Mouse (Mus musculus) forebrain, embryonic 11.5 days (tissue): ENCODE results near the gene Kdm4b. TPM values are rescaled to one million over a fixed set of nuclear protein-coding genes. Genes with fewer than 3 reads are reported as not detected.

Experiments used
- ATAC-seq: fragments of 200-750 bp; cut with Nextera tagmentation; replicated peaks from 2 replicates; pipeline ENCODE4 v1.8.0; 2017; ENCODE audit warnings: moderate TSS enrichment; ENCODE audit not compliant: low FRiP score
- DNase-seq: peaks from one replicate; pipeline ENCODE4 v3.0.0-alpha.2; 2017; ENCODE audit warnings: low spot score
- H3K27ac ChIP-seq: fragments of 300-500 bp; sonication (generic); 2 replicates; pipeline ENCODE4 v1.5.1; 2014; ENCODE audit warnings: low read depth, low read length
- H3K27me3 ChIP-seq: fragments of 300-500 bp; sonication (generic); 2 replicates; pipeline ENCODE4 v1.6.1; 2014; ENCODE audit warnings: mild to moderate bottlenecking, low read length, mixed read lengths; ENCODE audit not compliant: control insufficient read depth, insufficient read depth
- H3K36me3 ChIP-seq: fragments of 300-500 bp; sonication (generic); 2 replicates; pipeline ENCODE4 v1.6.1; 2014; ENCODE audit warnings: mild to moderate bottlenecking, low read length, moderate library complexity, mixed read lengths; ENCODE audit not compliant: control insufficient read depth, insufficient read depth
- H3K4me1 ChIP-seq: fragments of 300-500 bp; sonication (generic); replicated peaks from 2 replicates; pipeline ENCODE4 v1.6.1; 2014; ENCODE audit warnings: low read length, mixed read lengths; ENCODE audit not compliant: control insufficient read depth, insufficient read depth
- H3K4me2 ChIP-seq: fragments of 300-500 bp; sonication (generic); 2 replicates; pipeline ENCODE4 v1.6.1; 2014; ENCODE audit warnings: low read depth, mild to moderate bottlenecking, low read length, moderate library complexity, mixed read lengths; ENCODE audit not compliant: severe bottlenecking
- H3K4me3 ChIP-seq: fragments of 300-500 bp; sonication (generic); 2 replicates; pipeline ENCODE4 v1.5.1; 2014; ENCODE audit warnings: low read depth, low read length
- H3K9ac ChIP-seq: fragments of 300-500 bp; sonication (generic); 2 replicates; pipeline ENCODE4 v1.6.1; 2014; ENCODE audit warnings: low read length
- H3K9me3 ChIP-seq: fragments of 300-500 bp; sonication (generic); 2 replicates; pipeline ENCODE4 v1.6.1; 2016; ENCODE audit warnings: low read length, mixed read lengths; ENCODE audit not compliant: control insufficient read depth
- WGBS: fragments of 180-500 bp; shearing (Covaris S2); extraction: QIAGEN DNeasy Blood & Tissue Kit; methylation state at CpG from one replicate; pipeline ENCODE4 v1.1.7; 2014; 5-methylcytosine and 5-hydroxymethylcytosine counted together
- polyA plus RNA-seq: library from polyadenylated mRNA; unstranded; fragments of >200 nt; fragmentation: Nextera tagmentation; extraction: Ambion mirVana; gene quantifications from 2 replicates; pipeline ENCODE4 v1.2.1, GENCODE M21; 2014

Gene Kdm4b
- polyA plus RNA-seq, 1 experiment from 2014 or later, result 52.1 TPM

GRCm38 (mm10) chr17:56303847-56304586 is 21.8 kb upstream of the Kdm4b start:
- Histone ChIP-seq H3K36me3 (peaks cover 4% of the 10 kb centered on the region; the same call in 1 of the 2 replicates), H3K27ac (peak overlapping the region; percentile 94), H3K9ac (peak overlapping the region; percentile 92), H3K4me2 (peak overlapping the region; percentile 97), H3K27me3 (no peaks in the 10 kb centered on the region), H3K9me3 (no peaks in the 10 kb centered on the region), H3K4me3 (peak overlapping the region; percentile 88), H3K4me1 (peaks cover 25% of the 10 kb centered on the region)
- DNase-seq (peak; percentile 98), ATAC-seq (peak; percentile 91)
- WGBS, result under 1% methylated on average over 67 of the region's 68 CpGs

DNA sequence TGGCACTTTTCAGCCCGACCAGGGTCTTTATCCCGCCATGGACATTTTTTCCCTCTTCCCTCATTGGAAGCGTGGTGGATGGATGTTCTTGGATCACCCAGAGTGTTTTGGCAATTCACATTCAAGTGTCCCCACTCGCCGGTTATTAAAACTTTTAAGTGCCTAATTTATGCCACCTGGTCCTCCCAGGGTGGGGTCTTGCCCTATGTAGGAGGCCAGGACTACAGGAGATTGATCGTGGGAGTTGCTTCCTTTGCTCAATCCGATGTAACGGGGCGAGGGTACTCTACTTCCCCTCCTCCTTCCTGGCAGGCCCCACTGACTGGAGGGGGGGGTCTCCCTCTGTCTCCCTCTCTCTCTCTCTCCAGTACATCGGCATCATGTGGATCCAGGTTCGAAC is 21.1 kb upstream of the Kdm4b start:
- Histone ChIP-seq H3K4me2 (peak overlapping the region; percentile 97), H3K36me3 (peaks cover 4% of the 10 kb centered on the region; the same call in 1 of the 2 replicates), H3K4me3 (peak overlapping the region; percentile 88), H3K27ac (no peak overlapping the region), H3K9ac (peak overlapping the region; percentile 92), H3K4me1 (peaks cover 25% of the 10 kb centered on the region), H3K9me3 (no peaks in the 10 kb centered on the region), H3K27me3 (no peaks in the 10 kb centered on the region)
- WGBS, result 19% methylated on average over 11 of the region's 11 CpGs
- ATAC-seq, result no peak
- DNase-seq, result no peak

DNA sequence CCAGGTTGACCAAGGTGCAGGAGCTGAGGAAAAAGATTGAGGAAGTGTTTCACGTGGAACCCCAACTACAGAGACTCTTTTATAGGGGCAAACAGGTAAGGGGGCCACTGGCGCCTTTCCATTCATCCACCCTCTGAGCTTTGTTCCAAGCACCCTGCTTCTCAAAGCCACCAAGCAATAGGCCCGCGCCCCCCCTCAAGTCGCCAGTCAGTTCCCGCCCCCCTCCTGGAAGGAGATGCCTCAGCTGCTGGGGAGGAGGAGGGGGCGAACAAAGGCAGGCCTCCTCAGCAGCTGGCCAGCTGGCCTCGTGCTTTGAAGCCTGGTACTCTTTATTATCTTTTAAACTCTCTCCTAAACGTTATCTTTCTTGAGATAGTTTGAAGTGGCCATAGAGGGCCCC is 20.7 kb upstream of the Kdm4b start:
- DNase-seq, result no peak
- no peak for ATAC-seq
- no peaks in the 10 kb centered on the region for H3K27me3 ChIP-seq
- peaks cover 25% of the 10 kb centered on the region for H3K4me1 ChIP-seq
- H3K4me2 ChIP-seq, result peak overlapping the region; percentile 97
- H3K36me3 ChIP-seq, result peaks cover 4% of the 10 kb centered on the region; the same call in 1 of the 2 replicates
- H3K9ac ChIP-seq, result peak overlapping the region; percentile 92
- WGBS, result 42% methylated on average over 9 of the region's 9 CpGs
- H3K4me3 ChIP-seq, result peak overlapping the region; percentile 88
- no peak overlapping the region for H3K27ac ChIP-seq
- H3K9me3 ChIP-seq, result no peaks in the 10 kb centered on the region

DNA sequence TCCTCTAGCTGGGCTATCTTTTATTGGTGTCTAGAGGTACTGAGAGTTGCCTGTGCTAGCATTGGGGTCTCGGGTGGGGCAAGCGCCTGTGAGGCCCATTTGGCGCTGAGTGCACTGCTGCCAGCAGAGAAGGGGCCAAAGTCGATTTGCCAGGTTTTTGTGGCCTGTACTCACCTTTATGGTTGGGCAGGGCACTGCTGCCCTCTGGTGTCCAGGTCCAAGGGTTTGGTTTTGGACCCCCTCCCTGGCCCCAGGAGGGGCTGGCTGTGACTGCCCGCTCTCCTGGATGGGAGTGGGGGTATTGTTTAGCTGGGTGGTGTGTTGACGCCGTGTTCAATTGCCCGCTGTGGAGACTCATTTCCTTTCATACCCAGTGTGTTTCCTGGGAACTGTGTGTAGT is 20.0 kb upstream of the Kdm4b start:
- H3K9me3 ChIP-seq, result no peaks in the 10 kb centered on the region
- DNase-seq, result no peak
- H3K4me1 ChIP-seq, result peaks cover 25% of the 10 kb centered on the region
- H3K27me3 ChIP-seq, result no peaks in the 10 kb centered on the region
- H3K27ac ChIP-seq, result no peak overlapping the region
- H3K4me2 ChIP-seq, result peak overlapping the region; percentile 97
- 69% methylated on average over 8 of the region's 8 CpGs for WGBS
- ATAC-seq, result no peak
- H3K36me3 ChIP-seq, result peaks cover 4% of the 10 kb centered on the region; the same call in 1 of the 2 replicates
- H3K4me3 ChIP-seq, result peak overlapping the region; percentile 88
- peak overlapping the region; percentile 92 for H3K9ac ChIP-seq

- no peak overlapping the region for H3K4me2 ChIP-seq
- no peak overlapping the region for H3K27ac ChIP-seq
- peaks cover 4% of the 10 kb centered on the region; the same call in 1 of the 2 replicates for H3K36me3 ChIP-seq
- peaks cover 17% of the 10 kb centered on the region for H3K4me1 ChIP-seq
- no peaks in the 10 kb centered on the region for H3K9me3 ChIP-seq
- no peak for DNase-seq
- no peak overlapping the region for H3K9ac ChIP-seq
- H3K4me3 ChIP-seq, result no peak overlapping the region
- H3K27me3 ChIP-seq, result no peaks in the 10 kb centered on the region
- ATAC-seq, result no peak
- WGBS, result 91% methylated on average over 6 of the region's 6 CpGs
Observed at GRCm38 (mm10) chr17:56308088-56308487, 17.8 kb upstream of the Kdm4b start.

GRCm38 (mm10) chr17:56309191-56309945 is 16.5 kb upstream of the Kdm4b start:
- Histone ChIP-seq H3K36me3 (peaks cover 4% of the 10 kb centered on the region; the same call in 1 of the 2 replicates), H3K4me2 (no peak overlapping the region), H3K27me3 (no peaks in the 10 kb centered on the region), H3K9me3 (no peaks in the 10 kb centered on the region), H3K27ac (no peak overlapping the region), H3K4me3 (no peak overlapping the region), H3K9ac (no peak overlapping the region), H3K4me1 (peaks cover 17% of the 10 kb centered on the region)
- ATAC-seq (no peak), DNase-seq (no peak)
- WGBS, result 89% methylated on average over 15 of the region's 15 CpGs

DNA sequence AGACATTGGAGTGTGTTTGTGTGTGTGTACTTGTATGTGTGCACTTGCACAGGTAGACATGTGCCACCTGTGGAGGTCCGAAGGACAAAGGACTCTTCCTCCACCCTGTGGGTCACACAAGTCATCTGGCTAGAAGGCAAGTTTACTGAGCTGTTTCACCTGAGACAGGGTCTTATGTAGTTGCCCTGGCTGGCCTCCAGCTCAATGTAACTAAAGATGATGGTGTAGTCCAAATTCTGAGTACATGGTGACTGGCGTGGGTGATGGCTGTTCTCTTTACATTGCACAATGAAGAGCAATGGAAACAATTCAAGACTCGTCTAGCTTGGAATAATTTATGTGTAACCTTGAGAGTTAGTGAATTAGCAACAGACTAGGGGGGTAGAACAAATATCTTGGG is 1.4 kb upstream of the Kdm4b start:
- Histone ChIP-seq H3K4me1 (peaks cover 14% of the 10 kb centered on the region), H3K27me3 (no peaks in the 10 kb centered on the region), H3K4me3 (no peak overlapping the region), H3K36me3 (peaks cover 4% of the 10 kb centered on the region), H3K4me2 (no peak overlapping the region), H3K9me3 (no peaks in the 10 kb centered on the region), H3K9ac (no peak overlapping the region), H3K27ac (no peak overlapping the region)
- 75% methylated on average over 3 of the region's 3 CpGs for WGBS
- DNase-seq (no peak), ATAC-seq (no peak)

GRCm38 (mm10) chr17:56326153-56327147 is 588 bp downstream of the Kdm4b start:
- Histone ChIP-seq H3K9ac (peak overlapping the region; percentile 92), H3K36me3 (no peaks in the 10 kb centered on the region), H3K9me3 (no peaks in the 10 kb centered on the region), H3K4me3 (peak overlapping the region; percentile 88), H3K4me1 (peaks cover 14% of the 10 kb centered on the region), H3K27me3 (no peaks in the 10 kb centered on the region), H3K4me2 (peak overlapping the region; percentile 80), H3K27ac (peak overlapping the region; percentile 89)
- ATAC-seq (peak; percentile 56), DNase-seq (peak; percentile 80)
- WGBS, result 2% methylated on average over 67 of the region's 67 CpGs
